Mouse (Mus musculus): ENCODE measurements around the gene Slc7a14.

- no peak for TF ChIP-seq ZNF384 (IDR thresholded peaks at IDR 0.05; ENCODE audit: low read depth, low read length)
- TF ChIP-seq MAFK (IDR thresholded peaks at IDR 0.05; ENCODE audit: insufficient read depth, low read depth, low read length) = no peak
- no peak for TF ChIP-seq ZC3H11A (IDR thresholded peaks at IDR 0.05; ENCODE audit: borderline replicate concordance, low read depth, low read length)
These were observed 29.1 kb upstream of the Slc7a14 start for GRCm38 (mm10) chr3:31339236-31339635.
